Mouse (Mus musculus) thymus, postnatal 14 days (tissue): ENCODE results near the gene Fosl1.
"Not testable (repeated sequence)": the region's sequence is repeated elsewhere in the genome, so short reads cannot be mapped to it uniquely, and the experiment has no call there.

ENCODE experiments used
- DNase-seq: peaks from one replicate; pipeline ENCODE4 v3.0.0; 2021

The Fosl1 gene

DNA sequence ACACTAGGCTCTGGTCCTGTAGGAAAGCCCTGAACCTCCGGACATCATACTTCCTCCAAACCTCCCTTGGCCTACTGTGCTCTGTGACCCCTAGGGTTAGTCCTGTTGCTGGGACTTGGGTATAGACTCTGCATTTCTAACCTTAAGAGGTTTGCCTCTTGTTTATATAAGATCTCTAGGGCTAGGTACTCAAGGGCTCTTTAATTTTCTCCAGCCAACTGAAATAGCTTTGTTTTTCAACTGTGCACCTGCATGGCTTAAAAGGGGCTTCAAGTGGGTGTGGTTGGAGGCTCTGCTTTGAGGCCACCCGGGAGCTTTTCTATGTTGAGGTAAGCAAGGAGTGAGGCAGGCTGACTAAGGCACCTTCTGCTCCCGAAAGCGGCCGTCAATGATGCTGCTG is 37.1 kb downstream of the Fosl1 start:
- no peak for DNase-seq

DNA sequence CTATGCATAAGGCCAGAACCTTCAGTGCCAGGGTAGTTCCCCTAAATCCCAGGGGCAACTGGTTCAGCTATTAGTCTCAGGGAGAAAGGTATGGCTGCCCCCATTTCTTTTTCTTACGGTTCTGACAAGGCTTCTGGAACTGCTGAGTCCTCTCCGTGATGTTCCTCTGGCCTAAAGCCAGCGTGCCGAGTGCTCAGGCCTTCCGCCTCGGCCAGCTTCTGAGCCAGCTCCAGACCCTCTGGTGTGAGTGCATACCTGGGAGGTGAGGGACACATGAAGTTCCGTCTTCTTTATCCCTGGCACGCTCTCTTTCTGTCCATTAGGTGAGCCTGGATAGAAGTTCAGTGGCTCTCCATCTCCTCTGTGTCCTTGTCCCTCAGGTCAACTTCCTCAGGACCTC is 38.0 kb downstream of the Fosl1 start:
- DNase-seq, result no peak

DNA sequence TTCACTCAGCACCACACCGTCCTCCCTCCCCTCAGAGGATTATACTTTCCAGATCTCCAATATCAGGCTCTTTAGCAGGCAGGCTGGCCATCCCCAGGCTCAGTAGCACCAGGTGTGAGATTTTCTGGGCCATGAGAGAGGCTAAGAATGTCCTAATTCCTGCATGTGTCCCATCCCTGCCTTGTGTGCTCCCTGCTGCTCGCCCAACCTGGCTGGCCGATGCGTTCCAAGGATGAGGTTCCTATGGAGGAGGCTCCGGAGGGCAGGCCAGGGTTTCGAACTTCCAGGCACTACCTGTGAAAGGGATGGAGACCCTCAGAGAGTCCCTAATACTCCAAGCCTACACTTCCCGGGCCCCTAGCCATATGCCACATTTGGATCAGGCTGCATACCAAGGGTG is 38.5 kb downstream of the Fosl1 start:
- no peak for DNase-seq

GRCm38 (mm10) chr19:5486286-5486685 is 38.9 kb downstream of the Fosl1 start:
- no peak for DNase-seq

GRCm38 (mm10) chr19:5486771-5487170 is 39.4 kb downstream of the Fosl1 start:
- no peak for DNase-seq

- DNase-seq, result peak; percentile 97
Measured at GRCm38 (mm10) chr19:5487768-5488550, 40.6 kb downstream of the Fosl1 start, which contains the start of gene Mus81. TSS of gene Mus81 (minus strand) at chr19:5488402.

GRCm38 (mm10) chr19:5488878-5489571 is 41.7 kb downstream of the Fosl1 start:
- peak; percentile 99 for DNase-seq

DNA sequence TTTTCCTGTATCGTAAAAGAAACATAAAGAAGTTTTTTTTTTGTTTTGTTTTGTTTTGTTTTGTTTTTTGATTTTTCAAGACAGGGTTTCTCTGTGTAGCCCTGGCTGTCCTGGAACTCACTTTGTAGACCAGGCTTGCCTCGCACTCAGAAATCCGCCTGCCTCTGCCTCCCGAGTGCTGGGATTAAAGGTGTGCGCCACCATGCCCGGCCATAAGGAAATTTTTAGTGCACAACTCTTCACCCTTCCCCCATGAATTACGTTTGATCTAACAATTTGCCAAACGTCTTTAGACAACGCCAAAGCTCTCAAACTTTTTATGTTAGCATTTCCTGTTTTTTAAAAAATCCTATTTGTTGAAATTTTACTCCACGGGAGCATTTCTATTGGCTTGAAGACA is 42.4 kb downstream of the Fosl1 start:
- DNase-seq, result not testable (repeated sequence)

DNA sequence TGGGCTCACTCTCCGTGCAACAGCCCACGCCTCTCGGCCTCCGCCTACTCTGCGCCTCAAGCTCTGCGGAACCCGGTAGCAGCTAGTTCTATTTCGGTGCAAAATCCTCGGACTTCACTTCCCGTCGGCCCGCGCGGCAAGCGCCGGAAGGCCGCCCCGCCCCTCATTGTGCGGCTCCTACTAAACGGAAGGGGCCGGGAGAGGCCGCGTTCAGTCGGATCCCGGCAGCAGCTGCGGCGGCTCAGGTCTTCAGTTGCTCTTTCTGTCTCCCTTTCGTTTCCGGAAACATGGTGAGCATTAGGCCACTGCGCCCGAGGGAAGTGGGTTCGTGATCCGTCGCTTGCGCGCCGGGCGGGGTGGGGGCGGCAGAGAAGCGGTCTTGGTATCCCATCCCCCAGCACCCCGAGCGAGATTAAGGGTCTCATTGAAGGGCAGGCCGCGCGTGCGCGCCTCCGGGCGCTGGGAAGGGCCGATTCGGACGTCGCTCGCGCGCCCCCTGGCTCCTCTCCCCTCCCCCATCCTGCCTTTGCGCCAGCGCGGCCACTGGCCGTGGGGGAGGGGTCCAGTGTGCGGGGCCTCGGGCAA is 43.1 kb downstream of the Fosl1 start, which contains the start of gene Cfl1:
TSS of gene Cfl1 (plus strand) at position 143 of the 585 bp plus-strand sequence.
- DNase-seq, result peak; percentile 97

DNA sequence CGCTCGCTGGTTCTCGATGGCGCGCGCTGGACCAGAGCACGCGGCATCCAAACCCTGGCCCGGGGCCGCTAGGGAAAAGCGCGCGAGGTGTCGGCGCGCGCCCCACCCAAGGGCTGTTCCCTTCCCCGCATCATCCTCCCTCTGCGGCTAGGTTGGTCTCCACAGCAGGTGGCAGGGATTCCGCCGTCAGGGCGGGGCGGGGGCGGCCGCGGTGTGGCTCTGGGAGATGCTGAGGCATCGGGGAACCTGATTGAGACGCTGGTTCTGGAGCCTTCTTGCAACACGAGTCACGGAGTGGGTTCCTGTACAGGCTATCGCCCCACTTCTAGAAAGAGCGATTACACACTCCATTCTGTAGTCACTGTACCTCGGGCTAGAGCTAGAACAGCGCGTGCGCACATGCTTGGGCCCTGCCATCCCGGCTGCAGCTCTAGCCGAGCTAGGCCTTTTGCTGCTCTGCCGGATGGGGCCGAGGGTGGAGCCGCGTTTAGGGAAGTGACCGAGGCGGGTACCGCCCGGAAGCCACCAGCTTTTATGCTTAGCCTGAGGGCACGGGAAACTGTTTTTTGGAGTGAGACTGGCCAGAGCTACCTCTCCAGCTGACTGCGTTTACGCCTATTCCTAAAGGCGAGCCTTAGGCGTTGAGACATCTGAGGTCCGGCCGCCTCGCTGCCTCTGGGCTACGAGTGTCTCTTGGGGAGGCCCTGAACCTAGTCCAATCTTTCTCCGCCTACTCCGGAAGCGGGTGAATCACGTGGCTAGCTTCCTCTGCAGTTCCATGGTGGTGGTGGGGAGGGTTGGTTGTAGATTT is 43.8 kb downstream of the Fosl1 start:
- DNase-seq, result peak; percentile 86

- no peak for DNase-seq
Measured at GRCm38 (mm10) chr19:5492641-5493040, 45.3 kb downstream of the Fosl1 start.

- DNase-seq, result not testable (repeated sequence)
Measured at GRCm38 (mm10) chr19:5493301-5493721, 46.0 kb downstream of the Fosl1 start.

GRCm38 (mm10) chr19:5494314-5494713 is 47.0 kb downstream of the Fosl1 start:
- DNase-seq, result no peak

DNA sequence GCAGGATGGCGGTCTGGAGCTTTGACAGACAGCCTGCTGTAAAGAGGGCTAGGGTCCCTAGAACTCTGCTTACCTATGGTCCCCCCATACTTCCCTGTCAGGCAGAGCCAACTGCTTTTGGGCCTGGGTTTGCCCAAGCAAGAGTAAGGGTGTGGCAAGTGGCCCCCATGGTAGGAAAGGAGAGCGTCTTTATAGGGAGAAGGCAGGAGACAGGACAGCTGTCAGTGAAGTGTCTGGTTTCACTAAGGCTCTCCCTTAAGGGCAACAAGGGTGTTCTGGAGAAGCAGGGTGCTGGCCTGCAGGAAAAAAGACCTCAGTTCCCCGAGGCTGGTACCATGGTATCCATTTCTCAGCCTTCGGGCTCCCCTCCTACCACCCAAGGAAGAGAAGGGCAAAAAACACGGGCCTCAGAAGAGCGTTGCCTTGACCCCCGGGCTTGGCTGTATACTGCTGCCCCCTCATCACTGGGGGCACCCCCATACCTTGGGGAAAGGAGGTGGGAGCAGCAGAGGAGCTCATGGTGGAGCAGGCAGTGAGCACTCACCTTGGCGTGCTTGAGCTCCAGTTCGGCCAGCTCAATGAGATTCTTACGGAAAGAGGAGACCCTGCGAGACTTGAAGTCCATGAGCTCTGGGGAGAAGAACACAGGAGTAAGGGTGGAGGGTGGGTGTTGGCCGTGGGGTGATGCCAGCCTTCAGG is 48.2 kb downstream of the Fosl1 start:
- DNase-seq, result no peak

- DNase-seq, result no peak
Measured at GRCm38 (mm10) chr19:5496052-5496370, 48.7 kb downstream of the Fosl1 start.

DNA sequence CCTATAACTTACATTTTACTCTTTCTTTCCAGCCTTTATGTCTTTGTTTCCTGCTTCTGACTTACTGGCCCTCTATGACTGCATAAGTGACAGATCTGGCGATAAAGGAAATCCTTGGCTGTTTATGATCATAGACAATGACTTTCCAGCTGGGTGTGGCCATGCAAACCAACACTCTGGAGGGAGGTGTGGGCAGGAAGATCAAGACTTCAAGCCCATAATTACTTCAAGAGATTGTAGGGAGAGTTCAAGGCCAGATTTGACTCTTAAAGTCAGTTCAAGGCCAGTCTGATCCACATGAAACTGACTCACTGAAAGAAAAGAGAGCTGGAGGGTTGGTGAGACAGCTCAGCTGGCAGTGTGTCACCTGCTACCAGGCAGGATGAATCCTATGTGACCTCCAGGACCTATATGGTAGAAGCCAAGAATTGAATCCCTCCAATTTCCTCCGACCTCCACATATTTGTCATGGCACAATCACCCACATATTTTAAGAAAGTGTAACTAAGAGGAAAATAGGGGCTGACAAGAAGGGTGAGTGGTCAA is 53.1 kb downstream of the Fosl1 start:
- no peak for DNase-seq

DNA sequence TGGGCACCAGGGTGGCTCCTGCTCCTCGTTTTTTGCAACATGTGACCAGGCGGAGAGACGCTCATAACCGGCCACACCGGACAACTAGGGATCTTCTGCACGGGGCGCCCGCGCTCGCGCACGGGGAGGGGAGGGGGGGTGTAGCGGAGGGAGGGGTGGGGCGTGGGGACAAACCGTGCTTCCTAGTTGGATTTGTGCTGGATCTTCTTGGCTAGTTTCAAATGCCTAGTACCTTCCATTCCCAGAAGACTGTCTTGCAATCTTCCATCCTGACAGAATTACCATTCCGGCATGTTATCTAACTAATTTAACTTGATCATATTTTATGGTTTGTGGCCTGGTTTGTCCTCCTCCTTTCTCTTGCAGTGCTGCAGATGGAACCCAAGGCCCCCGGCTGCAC is 56.3 kb downstream of the Fosl1 start, which contains the start of gene 1700020D05Rik:
TSS of gene 1700020D05Rik (minus strand) at position 101 of the 400 bp plus-strand sequence.
- DNase-seq, result no peak
